ENCODE assay signal across 16 mouse cellular contexts in the genomic region with DNA sequence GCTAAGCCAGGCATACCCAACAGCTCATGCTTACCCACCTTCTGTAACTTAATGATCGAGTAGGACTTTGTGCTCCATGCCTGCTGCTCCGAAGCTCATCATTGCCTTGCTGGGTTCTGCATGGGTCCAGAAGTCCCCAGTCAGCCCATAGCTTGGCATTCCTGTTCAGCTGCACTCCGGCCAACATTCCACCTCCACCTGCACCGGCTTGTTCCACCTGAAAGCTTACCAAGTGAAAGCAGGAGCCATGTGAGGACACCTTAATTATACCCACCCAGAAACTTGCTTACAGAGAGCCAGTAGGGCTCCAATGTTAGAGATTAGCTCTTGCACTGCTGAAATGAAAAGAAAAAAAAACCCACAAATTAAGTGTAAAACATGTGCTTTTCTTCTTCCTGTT. TPM values are rescaled to one million over a fixed set of nuclear protein-coding genes. Genes with fewer than 3 reads are reported as not detected.
DNase-seq lines count a peak whose midpoint lies in the region; ATAC-seq lines count a peak whose summit lies in the region.
"Had no signal": no experiment of that assay in that cellular context is flagged by ENCODE, and none has a peak within 500 bp of the region (broad histone marks: within the 10 kb centered on the region; RNA-seq: fewer than 3 reads in every experiment).

No protein-coding gene starts in this region.

- peaks cover 9% of the 10 kb centered on the region; the same call in 1 of the 2 replicates for H3K4me1 ChIP-seq in forebrain, embryonic 13.5 days
- no peaks in the 10 kb centered on the region; the same call in 1 of the 2 replicates for H3K4me1 ChIP-seq in forebrain, embryonic 12.5 days
- H3K4me1 ChIP-seq in lung, embryonic 16.5 days (replicated peaks; ENCODE audit: control insufficient read depth, insufficient read depth, low read length), result peaks cover 23% of the 10 kb centered on the region
- H3K4me1 ChIP-seq in kidney, embryonic 15.5 days, result peaks cover 24% of the 10 kb centered on the region
- peaks cover 8% of the 10 kb centered on the region; the same call in 1 of the 2 replicates for H3K4me1 ChIP-seq in stomach, embryonic 15.5 days
- H3K4me1 ChIP-seq: midbrain, embryonic 10.5 days had no signal

- ATAC-seq in forebrain, embryonic 13.5 days, result peak; percentile 48
- no peak for ATAC-seq in forebrain, embryonic 12.5 days (ENCODE audit: low FRiP score)
- peak; percentile 12; the same call in 1 of the 2 replicates for ATAC-seq in lung, embryonic 16.5 days (ENCODE audit: low read depth)
- peak; percentile 68 for ATAC-seq in kidney, embryonic 15.5 days (replicated peaks; ENCODE audit: low FRiP score)
- ATAC-seq in stomach, embryonic 15.5 days (ENCODE audit: insufficient read depth, low FRiP score, low read depth), result peak; percentile 41

- no peaks in the 10 kb centered on the region for H3K36me3 ChIP-seq in forebrain, embryonic 13.5 days (ENCODE audit: poor library complexity, severe bottlenecking)
- H3K36me3 ChIP-seq in forebrain, embryonic 12.5 days (replicated peaks), result no peaks in the 10 kb centered on the region
- H3K36me3 ChIP-seq in lung, embryonic 16.5 days (ENCODE audit: control insufficient read depth, insufficient read depth, low read length), result no peaks in the 10 kb centered on the region
- H3K36me3 ChIP-seq in kidney, embryonic 15.5 days, result no peaks in the 10 kb centered on the region
- H3K36me3 ChIP-seq in stomach, embryonic 15.5 days, result no peaks in the 10 kb centered on the region
- H3K36me3 ChIP-seq: limb, embryonic 12.5 days; midbrain, embryonic 10.5 days had no signal

- no peak overlapping the region for H3K4me3 ChIP-seq in forebrain, embryonic 13.5 days
- H3K4me3 ChIP-seq in forebrain, embryonic 12.5 days (replicated peaks), result no peak overlapping the region
- no peak overlapping the region for H3K4me3 ChIP-seq in lung, embryonic 16.5 days (ENCODE audit: low read length)
- H3K4me3 ChIP-seq in kidney, embryonic 15.5 days (replicated peaks), result no peak overlapping the region
- H3K4me3 ChIP-seq in stomach, embryonic 15.5 days (replicated peaks), result no peak overlapping the region
- H3K4me3 ChIP-seq: limb, embryonic 12.5 days; midbrain, embryonic 10.5 days had no signal

- no peak overlapping the region for H3K27ac ChIP-seq in forebrain, embryonic 13.5 days
- no peak overlapping the region for H3K27ac ChIP-seq in forebrain, embryonic 12.5 days
- no peak overlapping the region for H3K27ac ChIP-seq in lung, embryonic 16.5 days (ENCODE audit: low read length)
- H3K27ac ChIP-seq in kidney, embryonic 15.5 days, result peak overlapping the region; percentile 23
- peak overlapping the region; percentile 27; the same call in 1 of the 2 replicates for H3K27ac ChIP-seq in stomach, embryonic 15.5 days
- H3K27ac ChIP-seq: hindbrain, embryonic 14.5 days; limb, embryonic 12.5 days; midbrain, embryonic 10.5 days had no signal

- no peaks in the 10 kb centered on the region for H3K27me3 ChIP-seq in forebrain, embryonic 13.5 days
- no peaks in the 10 kb centered on the region for H3K27me3 ChIP-seq in forebrain, embryonic 12.5 days
- H3K27me3 ChIP-seq in lung, embryonic 16.5 days (ENCODE audit: control insufficient read depth, insufficient read depth, low read depth, low read length), result no peaks in the 10 kb centered on the region
- H3K27me3 ChIP-seq in kidney, embryonic 15.5 days, result no peaks in the 10 kb centered on the region
- no peaks in the 10 kb centered on the region for H3K27me3 ChIP-seq in stomach, embryonic 15.5 days (replicated peaks)
- H3K27me3 ChIP-seq: limb, embryonic 12.5 days had no signal

- no peak overlapping the region for H3K9ac ChIP-seq in forebrain, embryonic 13.5 days
- H3K9ac ChIP-seq in forebrain, embryonic 12.5 days, result no peak overlapping the region
- H3K9ac ChIP-seq in lung, embryonic 16.5 days (ENCODE audit: low read length), result no peak overlapping the region
- H3K9ac ChIP-seq in kidney, embryonic 15.5 days, result no peak overlapping the region
- no peak overlapping the region for H3K9ac ChIP-seq in stomach, embryonic 15.5 days
- H3K9ac ChIP-seq: hindbrain, embryonic 14.5 days; limb, embryonic 12.5 days had no signal

- no peak for DNase-seq in lung, postnatal 36 days
- DNase-seq in layer of hippocampus, adult 9-10 months (ENCODE audit: low spot score), result no peak
- no peak for DNase-seq in right cerebral cortex, postnatal 14 days
- DNase-seq: adrenal gland, postnatal 25 days; gastrocnemius, postnatal 10 days; lung, adult 2 months; spleen, adult 18-20 months; thymus, adult 18-20 months had no signal

- no peaks in the 10 kb centered on the region for H3K9me3 ChIP-seq in forebrain, embryonic 13.5 days (replicated peaks)
- H3K9me3 ChIP-seq in forebrain, embryonic 12.5 days, result no peaks in the 10 kb centered on the region
- no peaks in the 10 kb centered on the region for H3K9me3 ChIP-seq in lung, embryonic 16.5 days (ENCODE audit: control insufficient read depth, low read length)
- H3K9me3 ChIP-seq in kidney, embryonic 15.5 days (replicated peaks), result no peaks in the 10 kb centered on the region
- no peaks in the 10 kb centered on the region for H3K9me3 ChIP-seq in stomach, embryonic 15.5 days
- H3K9me3 ChIP-seq: limb, embryonic 12.5 days; midbrain, embryonic 10.5 days had no signal

- no peak overlapping the region for H3K4me2 ChIP-seq in forebrain, embryonic 13.5 days
- H3K4me2 ChIP-seq in forebrain, embryonic 12.5 days, result no peak overlapping the region
- no peak overlapping the region for H3K4me2 ChIP-seq in lung, embryonic 16.5 days (ENCODE audit: low read depth, low read length)
- no peak overlapping the region for H3K4me2 ChIP-seq in kidney, embryonic 15.5 days
- no peak overlapping the region for H3K4me2 ChIP-seq in stomach, embryonic 15.5 days
- H3K4me2 ChIP-seq: hindbrain, embryonic 14.5 days; limb, embryonic 12.5 days had no signal

- WGBS in forebrain, embryonic 13.5 days, result 90% methylated on average over 4 of the region's 4 CpGs
- WGBS in forebrain, embryonic 12.5 days, result 87% methylated on average over 4 of the region's 4 CpGs
- WGBS in lung, embryonic 16.5 days, result 77% methylated on average over 4 of the region's 4 CpGs
- WGBS in kidney, embryonic 15.5 days, result 77% methylated on average over 4 of the region's 4 CpGs
- 71% methylated on average over 4 of the region's 4 CpGs for WGBS in stomach, embryonic 15.5 days

RNA-seq across cellular contexts. Expression of gene Egfr, which starts 17.3 kb away (rescaled TPM):
- polyA plus RNA-seq in forebrain, embryonic 13.5 days (2015; fragmentation: Nextera tagmentation; extraction: Ambion mirVana), result 1.2 and 1.3 TPM in 2 replicates
- polyA plus RNA-seq in forebrain, embryonic 12.5 days (2016; fragmentation: Nextera tagmentation; extraction: Ambion mirVana), result 3.5 and 4.7 TPM in 2 replicates
- 5.4 and 6.2 TPM in 2 replicates for polyA plus RNA-seq in lung, embryonic 16.5 days (2015; fragmentation: Nextera tagmentation; extraction: Ambion mirVana)
- polyA plus RNA-seq in kidney, embryonic 15.5 days (2015; fragmentation: Nextera tagmentation; extraction: Ambion mirVana), result 5.6 and 7.7 TPM in 2 replicates
- polyA plus RNA-seq in stomach, embryonic 15.5 days (2015; fragmentation: Nextera tagmentation; extraction: Ambion mirVana), result 11.6 and 18.5 TPM in 2 replicates

Comparison
In these comparisons a context has a peak if more than half of its experiments do, and no peak if none do; other contexts are left out.
1. H3K27ac ChIP-seq: peak in kidney, embryonic 15.5 days (single experiment) and stomach, embryonic 15.5 days (single experiment); none in forebrain, embryonic 13.5 days (single experiment), forebrain, embryonic 12.5 days (single experiment) and lung, embryonic 16.5 days (single experiment).